Mouse (Mus musculus): Measurements from ENCODE around the gene Mettl21e. TPM values are rescaled to one million over a fixed set of nuclear protein-coding genes. Genes with fewer than 3 reads are reported as not detected.

The Mettl21e gene
- polyA plus RNA-seq, 1 experiment from 2014 or later = 0.25 TPM

Other genes starting within 250 kb of the Mettl21e start
- gene Mettl21c, start 198.9 kb downstream of the Mettl21e start, polyA plus RNA-seq (2015; fragmentation: Nextera tagmentation; extraction: Ambion mirVana) = 0.49 and 0.68 TPM in 2 replicates
- gene Gm8251, start 157.0 kb downstream of the Mettl21e start, polyA plus RNA-seq (2015; fragmentation: Nextera tagmentation; extraction: Ambion mirVana) = 0.04 and 0.05 TPM in 2 replicates
- 59.3 and 66.1 TPM in 2 replicates for gene Tex30, start 116.5 kb downstream of the Mettl21e start, polyA plus RNA-seq (2015; fragmentation: Nextera tagmentation; extraction: Ambion mirVana)
- gene Kdelc1, start 100.2 kb downstream of the Mettl21e start, polyA plus RNA-seq (2015; fragmentation: Nextera tagmentation; extraction: Ambion mirVana) = 62.4 and 63.4 TPM in 2 replicates
- gene Bivm, start 100.0 kb downstream of the Mettl21e start, polyA plus RNA-seq (2015; fragmentation: Nextera tagmentation; extraction: Ambion mirVana) = 17.2 and 18.0 TPM in 2 replicates
- 23.5 and 25.5 TPM in 2 replicates for gene Ercc5, start 71.2 kb downstream of the Mettl21e start, polyA plus RNA-seq (2015; fragmentation: Nextera tagmentation; extraction: Ambion mirVana)